Mouse (Mus musculus) common myeloid progenitor, adult 5-6 weeks (primary cell): Measurements from ENCODE around the gene Phldb3. TPM values are rescaled to one million over a fixed set of nuclear protein-coding genes. Genes with fewer than 3 reads are reported as not detected.

ENCODE experiments used
- total RNA-seq: library from RNA; stranded (forward); fragments of 200-1000, 187-1606 nt; gene quantifications from 2 replicates; pipeline ENCODE4 v1.2.3, GENCODE M21; 2017

The Phldb3 gene
- total RNA-seq, 1 experiment from 2014 or later, result 9.6 TPM

Other genes with a start within 250 kb of the Phldb3 start
- gene Kcnn4, start 240.5 kb upstream of the Phldb3 start, total RNA-seq, result 70.8 and 84.9 TPM in 2 replicates
- gene Smg9, start 211.1 kb upstream of the Phldb3 start, total RNA-seq, result 25.2 and 33.1 TPM in 2 replicates
- not detected in 2 replicates for gene Irgc1, start 158.5 kb upstream of the Phldb3 start, total RNA-seq
- 3.6 and 10.2 TPM in 2 replicates for gene Plaur, start 148.3 kb upstream of the Phldb3 start, total RNA-seq
- gene Cadm4, start 128.7 kb upstream of the Phldb3 start, total RNA-seq, result not detected in 2 replicates
- gene Zfp428, start 103.8 kb upstream of the Phldb3 start, total RNA-seq, result 7.0 and 9.0 TPM in 2 replicates
- gene AC161166.1, start 98.3 kb upstream of the Phldb3 start, total RNA-seq, result not detected in 2 replicates
- gene Irgq, start 80.1 kb upstream of the Phldb3 start, total RNA-seq, result 3.5 and 6.0 TPM in 2 replicates
- not detected in 2 replicates for gene Pinlyp, start 64.6 kb upstream of the Phldb3 start, total RNA-seq
- 32.2 and 37.0 TPM in 2 replicates for gene Xrcc1, start 64.5 kb upstream of the Phldb3 start, total RNA-seq
- 13.2 and 14.6 TPM in 2 replicates for gene Ethe1, start 23.2 kb upstream of the Phldb3 start, total RNA-seq
- gene Zfp575, start 23.1 kb upstream of the Phldb3 start, total RNA-seq, result not detected in 2 replicates
- gene Lypd3, start 25.8 kb downstream of the Phldb3 start, total RNA-seq, result not detected in 2 replicates
- gene Tex101, start 65.9 kb downstream of the Phldb3 start, total RNA-seq, result not detected in 2 replicates
- gene BC049730, start 98.5 kb downstream of the Phldb3 start, total RNA-seq, result not detected in 2 replicates
- not detected in 2 replicates for gene Gm4763, start 116.1 kb downstream of the Phldb3 start, total RNA-seq
- gene Cd177, start 149.5 kb downstream of the Phldb3 start, total RNA-seq, result 5.7 and 9.7 TPM in 2 replicates
- gene Ceacam10, start 166.4 kb downstream of the Phldb3 start, total RNA-seq, result 1.2 TPM in 1 of 2 replicates, not detected in the other